Comparison of ENCODE assay signal across 20 mouse cellular contexts in the genomic region with DNA sequence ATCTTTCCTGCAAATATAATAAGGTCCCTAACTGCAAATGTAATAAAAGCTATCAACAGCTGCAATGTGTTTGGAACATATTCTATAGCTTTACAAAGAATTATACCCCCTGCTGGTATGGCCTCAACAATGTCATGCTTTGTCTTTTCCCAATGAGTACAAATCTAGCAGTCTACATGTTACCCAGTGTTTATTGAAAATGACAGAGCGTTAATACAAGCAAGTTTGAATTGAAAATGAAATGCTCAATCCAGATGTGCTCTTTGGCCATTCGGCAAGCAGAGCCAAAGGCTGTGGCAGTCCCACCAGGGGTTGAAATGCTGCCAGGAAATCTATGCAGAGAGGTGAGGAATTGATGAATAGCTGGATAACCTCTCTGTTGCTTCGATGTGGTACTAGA.
DNase-seq lines count a peak whose midpoint lies in the region; ATAC-seq and TF ChIP-seq lines count a peak whose summit lies in the region.
"Had no signal": no experiment of that assay in that cellular context is flagged by ENCODE, and none has a peak within 500 bp of the region (broad histone marks: within the 10 kb centered on the region; RNA-seq: fewer than 3 reads in every experiment).

No protein-coding gene starts in this region.

- H3K9ac ChIP-seq in embryonic facial prominence, embryonic 14.5 days (ENCODE audit: low read depth, low read length): no peak overlapping the region
- H3K9ac ChIP-seq in lung, embryonic 14.5 days: no peak overlapping the region
- H3K9ac ChIP-seq: embryonic facial prominence, embryonic 15.5 days; hindbrain, embryonic 13.5 days had no signal

- H3K4me2 ChIP-seq in embryonic facial prominence, embryonic 14.5 days (ENCODE audit: low read depth, low read length): no peak overlapping the region
- no peak overlapping the region for H3K4me2 ChIP-seq in lung, embryonic 14.5 days
- H3K4me2 ChIP-seq: embryonic facial prominence, embryonic 15.5 days; hindbrain, embryonic 13.5 days had no signal

- H3K36me3 ChIP-seq in embryonic facial prominence, embryonic 14.5 days (ENCODE audit: control insufficient read depth, insufficient read depth, low read length): no peaks in the 10 kb centered on the region
- H3K36me3 ChIP-seq in embryonic facial prominence, embryonic 10.5 days (replicated peaks): no peaks in the 10 kb centered on the region
- no peaks in the 10 kb centered on the region for H3K36me3 ChIP-seq in lung, embryonic 14.5 days (ENCODE audit: insufficient read depth)
- H3K36me3 ChIP-seq: embryonic facial prominence, embryonic 15.5 days; forebrain, embryonic 10.5 days; heart, embryonic 10.5 days; hindbrain, embryonic 13.5 days had no signal

- H3K4me1 ChIP-seq in embryonic facial prominence, embryonic 14.5 days (ENCODE audit: control insufficient read depth, insufficient read depth, low read length): peaks cover 3% of the 10 kb centered on the region; the same call in 1 of the 2 replicates
- no peaks in the 10 kb centered on the region for H3K4me1 ChIP-seq in embryonic facial prominence, embryonic 10.5 days
- H3K4me1 ChIP-seq in lung, embryonic 14.5 days (ENCODE audit: insufficient read depth): no peaks in the 10 kb centered on the region
- H3K4me1 ChIP-seq: embryonic facial prominence, embryonic 15.5 days; forebrain, embryonic 10.5 days; heart, embryonic 10.5 days had no signal

- H3K9me3 ChIP-seq in embryonic facial prominence, embryonic 14.5 days (ENCODE audit: control insufficient read depth, low read length): no peaks in the 10 kb centered on the region
- H3K9me3 ChIP-seq in embryonic facial prominence, embryonic 10.5 days: no peaks in the 10 kb centered on the region
- H3K9me3 ChIP-seq in lung, embryonic 14.5 days (ENCODE audit: low read depth, low read length): no peaks in the 10 kb centered on the region
- H3K9me3 ChIP-seq: embryonic facial prominence, embryonic 15.5 days; forebrain, embryonic 10.5 days; heart, embryonic 10.5 days; hindbrain, embryonic 13.5 days had no signal

- WGBS in embryonic facial prominence, embryonic 14.5 days: 61% methylated on average over 3 of the region's 3 CpGs
- 93% methylated on average over 3 of the region's 3 CpGs for WGBS in embryonic facial prominence, embryonic 10.5 days
- WGBS in lung, embryonic 14.5 days: 55% methylated on average over 3 of the region's 3 CpGs

- no peak overlapping the region for H3K4me3 ChIP-seq in embryonic facial prominence, embryonic 14.5 days (ENCODE audit: low read depth, low read length)
- no peak overlapping the region for H3K4me3 ChIP-seq in embryonic facial prominence, embryonic 10.5 days
- no peak overlapping the region for H3K4me3 ChIP-seq in lung, embryonic 14.5 days (ENCODE audit: low read depth, low read length)
- H3K4me3 ChIP-seq: embryonic facial prominence, embryonic 15.5 days; erythroblast, embryonic 14.5 days; forebrain, embryonic 10.5 days; heart, embryonic 10.5 days; hindbrain, embryonic 13.5 days had no signal

- peak; percentile 31 for DNase-seq in embryonic facial prominence, embryonic 14.5 days (ENCODE audit: low spot score)
- no peak for DNase-seq in embryonic facial prominence, embryonic 10.5 days (ENCODE audit: low spot score)
- peak; percentile 64 for DNase-seq in lung, embryonic 14.5 days
- no peak for DNase-seq in lung, adult 18-20 months
- DNase-seq in hindlimb bud, embryonic 11.5 days (ENCODE audit: extremely low spot score, low read depth, low spot score): peak; percentile 28
- no peak for DNase-seq in spleen, postnatal 4 days (ENCODE audit: low spot score in 2 of 2)
- DNase-seq in kidney, postnatal 25 days: no peak
- DNase-seq: adrenal gland, postnatal 10 days; cerebellum, adult 11 months; cerebellum, adult 9-10 months; cerebellum, postnatal 36 days; gastrocnemius, postnatal 36 days; heart, adult 18-20 months; heart, postnatal 10 days had no signal

- H3K27ac ChIP-seq in embryonic facial prominence, embryonic 14.5 days (replicated peaks; ENCODE audit: low read depth, low read length): no peak overlapping the region
- H3K27ac ChIP-seq in embryonic facial prominence, embryonic 10.5 days (replicated peaks): no peak overlapping the region
- H3K27ac ChIP-seq in lung, embryonic 14.5 days (ENCODE audit: low read depth): no peak overlapping the region
- H3K27ac ChIP-seq: embryonic facial prominence, embryonic 15.5 days; forebrain, embryonic 10.5 days; heart, embryonic 10.5 days; hindbrain, embryonic 13.5 days had no signal

- peak; percentile 10; the same call in 1 of the 2 replicates for TF ChIP-seq CTCF in lung, embryonic 14.5 days (IDR thresholded peaks at IDR 0.05; ENCODE audit: low read depth)

- no peaks in the 10 kb centered on the region for H3K27me3 ChIP-seq in embryonic facial prominence, embryonic 14.5 days (replicated peaks; ENCODE audit: control insufficient read depth, insufficient read depth, low read length)
- no peaks in the 10 kb centered on the region for H3K27me3 ChIP-seq in embryonic facial prominence, embryonic 10.5 days (replicated peaks; ENCODE audit: low read depth, poor library complexity, severe bottlenecking)
- no peaks in the 10 kb centered on the region for H3K27me3 ChIP-seq in lung, embryonic 14.5 days (ENCODE audit: insufficient read depth, low read length)
- H3K27me3 ChIP-seq: embryonic facial prominence, embryonic 15.5 days; hindbrain, embryonic 13.5 days had no signal

- ATAC-seq in embryonic facial prominence, embryonic 14.5 days (ENCODE audit: low read depth): no peak
- ATAC-seq in lung, embryonic 14.5 days (ENCODE audit: insufficient read depth): peak; percentile 47; the same call in 1 of the 2 replicates
- ATAC-seq: forebrain, embryonic 14.5 days had no signal

Comparison
In these comparisons a context has a peak if more than half of its experiments do, and no peak if none do; other contexts are left out.
1. DNase-seq: peak in embryonic facial prominence, embryonic 14.5 days (single experiment), lung, embryonic 14.5 days (single experiment) and hindlimb bud, embryonic 11.5 days (single experiment); none in embryonic facial prominence, embryonic 10.5 days (single experiment), lung, adult 18-20 months (0 of 2), spleen, postnatal 4 days (0 of 2) and kidney, postnatal 25 days (0 of 2).